Mouse (Mus musculus) CH12.LX (cell line): Measurements from ENCODE around the gene Slamf6. TPM values are rescaled to one million over a fixed set of nuclear protein-coding genes. Genes with fewer than 3 reads are reported as not detected.

Experiments used
- DNase-seq: peaks from one replicate; pipeline ENCODE4 v3.0.0-alpha.2; 2013; ENCODE audit errors: extremely low read depth
- H3K27ac ChIP-seq: 2 replicates; pipeline ENCODE4 v1.5.1; 2012; ENCODE audit warnings: low read depth, mild to moderate bottlenecking, control low read depth, moderate library complexity; ENCODE audit not compliant: insufficient read depth
- H3K27me3 ChIP-seq: replicated peaks from 2 replicates; pipeline ENCODE3; 2012; ENCODE audit warnings: inconsistent platforms
- H3K36me3 ChIP-seq, 2 experiments: replicated peaks in 1 of 2; 2 replicates each; pipeline versions ENCODE3 to v1.6.1; 2012; ENCODE audit warnings: inconsistent platforms in 1 of 2, low read length in 1 of 2, mild to moderate bottlenecking in 1 of 2, mixed read lengths in 1 of 2, moderate library complexity in 1 of 2; ENCODE audit not compliant: control insufficient read depth in 1 of 2, insufficient read depth in 1 of 2
- H3K4me1 ChIP-seq, 2 experiments: 2 replicates each; pipeline ENCODE4 v1.6.1; 2012; ENCODE audit warnings: inconsistent platforms in 1 of 2, moderate library complexity in 1 of 2; ENCODE audit not compliant: insufficient read depth in 2 of 2, control insufficient read depth in 1 of 2
- H3K4me2 ChIP-seq: 2 replicates; pipeline ENCODE4 v1.6.1; 2012; ENCODE audit warnings: low read depth, mild to moderate bottlenecking, control low read depth; ENCODE audit not compliant: poor library complexity, insufficient read depth, severe bottlenecking
- H3K4me3 ChIP-seq, 3 experiments: fragments of 150-350 bp in 1 of 3; sonication (generic) in 1 of 3; replicated peaks in 1 of 3; 2 replicates each; pipeline versions ENCODE3 to v1.5.1; 2011 to 2012; ENCODE audit warnings: low read depth in 2 of 3, low read length in 2 of 3, mild to moderate bottlenecking in 2 of 3, moderate library complexity in 2 of 3, control low read depth in 1 of 3, improper control_type of control experiment in 1 of 3, inconsistent platforms in 1 of 3, mixed read lengths in 1 of 3; ENCODE audit not compliant: poor library complexity in 1 of 3
- H3K79me2 ChIP-seq: replicated peaks from 2 replicates; pipeline ENCODE4 v1.6.1; 2012; ENCODE audit warnings: mild to moderate bottlenecking, moderate library complexity; ENCODE audit not compliant: control insufficient read depth, poor library complexity, insufficient read depth, severe bottlenecking; ENCODE audit errors: extremely low read depth
- H3K9ac ChIP-seq: 2 replicates; pipeline ENCODE4 v1.6.1; 2012; ENCODE audit warnings: low read depth, mild to moderate bottlenecking, control low read depth, moderate library complexity; ENCODE audit not compliant: insufficient read depth
- H3K9me3 ChIP-seq: replicated peaks from 2 replicates; pipeline ENCODE3; 2012; ENCODE audit warnings: low read length, inconsistent platforms, mixed read lengths
- BHLHE40 ChIP-seq: IDR thresholded peaks from 2 replicates; pipeline ENCODE4 v1.6.1; 2011; ENCODE audit warnings: mild to moderate bottlenecking, low read depth, low read length, improper control_type of control experiment
- CHD1 ChIP-seq: IDR thresholded peaks from 2 replicates; pipeline ENCODE4 v1.6.1; 2012; ENCODE audit warnings: low read depth, low read length, improper control_type of control experiment, inconsistent platforms
- CHD2 ChIP-seq: IDR thresholded peaks from 2 replicates; pipeline ENCODE4 v1.6.1; 2011; ENCODE audit warnings: low read length, improper control_type of control experiment
- CTCF ChIP-seq, 2 experiments: IDR thresholded peaks in 1 of 2; conservative IDR thresholded peaks in 1 of 2; 2 replicates each; pipeline ENCODE4 v1.5.1; 2011 to 2012; ENCODE audit warnings: low read depth in 2 of 2, low read length in 2 of 2, improper control_type of control experiment in 1 of 2, inconsistent platforms in 1 of 2, mild to moderate bottlenecking in 1 of 2, moderate library complexity in 1 of 2
- E2F4 ChIP-seq: IDR thresholded peaks from 2 replicates; pipeline ENCODE4 v1.6.1; 2011; ENCODE audit warnings: low read depth, low read length, improper control_type of control experiment; ENCODE audit not compliant: insufficient replicate concordance
- ELF1 ChIP-seq: IDR thresholded peaks from 2 replicates; pipeline ENCODE4 v1.6.1; 2014; ENCODE audit warnings: low read depth, mild to moderate bottlenecking, inconsistent platforms, low read length, improper control_type of control experiment
- EP300 ChIP-seq: IDR thresholded peaks from 2 replicates; pipeline ENCODE4 v1.6.1; 2011; ENCODE audit warnings: low read length, improper control_type of control experiment
- ETS1 ChIP-seq: conservative IDR thresholded peaks from 2 replicates; pipeline ENCODE4 v1.6.1; 2012; ENCODE audit warnings: low read depth, mild to moderate bottlenecking, inconsistent platforms, low read length, improper control_type of control experiment, moderate library complexity
- GABPA ChIP-seq: IDR thresholded peaks from 2 replicates; pipeline ENCODE4 v1.6.1; 2012; ENCODE audit warnings: low read depth, low read length, improper control_type of control experiment, inconsistent platforms; ENCODE audit not compliant: insufficient replicate concordance
- HCFC1 ChIP-seq: IDR thresholded peaks from 2 replicates; pipeline ENCODE4 v1.6.1; 2012; ENCODE audit warnings: low read depth, mild to moderate bottlenecking, inconsistent platforms, low read length, improper control_type of control experiment
- IRF4 ChIP-seq: IDR thresholded peaks from 2 replicates; pipeline ENCODE4 v1.6.1; 2014; ENCODE audit warnings: low read depth, mild to moderate bottlenecking, inconsistent platforms, low read length, improper control_type of control experiment
- JUN ChIP-seq: IDR thresholded peaks from 2 replicates; pipeline ENCODE4 v1.6.1; 2011; ENCODE audit warnings: low read depth, mild to moderate bottlenecking, low read length, improper control_type of control experiment, moderate library complexity; ENCODE audit not compliant: insufficient read depth
- JUND ChIP-seq: conservative IDR thresholded peaks from 2 replicates; pipeline ENCODE4 v1.6.1; 2011; ENCODE audit warnings: low read depth, low read length, improper control_type of control experiment
- KAT2A ChIP-seq: IDR thresholded peaks from 2 replicates; pipeline ENCODE4 v1.6.1; 2012; ENCODE audit warnings: low read length, improper control_type of control experiment, inconsistent platforms; ENCODE audit not compliant: insufficient replicate concordance
- MAFK ChIP-seq: IDR thresholded peaks from 2 replicates; pipeline ENCODE4 v1.6.1; 2011; ENCODE audit warnings: low read length, improper control_type of control experiment; ENCODE audit not compliant: insufficient replicate concordance
- MAX ChIP-seq: IDR thresholded peaks from 2 replicates; pipeline ENCODE4 v1.6.1; 2011; ENCODE audit warnings: low read length, improper control_type of control experiment
- MAZ ChIP-seq: IDR thresholded peaks from 2 replicates; pipeline ENCODE4 v1.6.1; 2012; ENCODE audit warnings: low read depth, mild to moderate bottlenecking, inconsistent platforms, low read length, improper control_type of control experiment, moderate library complexity
- MEF2A ChIP-seq: IDR thresholded peaks from 2 replicates; pipeline ENCODE4 v1.6.1; 2014; ENCODE audit warnings: low read depth, mild to moderate bottlenecking, inconsistent platforms, low read length, improper control_type of control experiment, borderline replicate concordance
- MXI1 ChIP-seq: IDR thresholded peaks from 2 replicates; pipeline ENCODE4 v1.6.1; 2011; ENCODE audit warnings: mild to moderate bottlenecking, low read depth, low read length, improper control_type of control experiment
- MYC ChIP-seq: IDR thresholded peaks from 2 replicates; pipeline ENCODE4 v1.6.1; 2011; ENCODE audit warnings: low read depth, mild to moderate bottlenecking, improper control_type of control experiment, low read length
- NELFE ChIP-seq: IDR thresholded peaks from 2 replicates; pipeline ENCODE4 v1.6.1; 2011; ENCODE audit warnings: low read depth, low read length, improper control_type of control experiment
- NRF1 ChIP-seq: IDR thresholded peaks from 2 replicates; pipeline ENCODE4 v1.6.1; 2014; ENCODE audit warnings: low read depth, mild to moderate bottlenecking, inconsistent platforms, low read length, improper control_type of control experiment, moderate library complexity
- PAX5 ChIP-seq: IDR thresholded peaks from 2 replicates; pipeline ENCODE4 v1.6.1; 2012; ENCODE audit warnings: low read length, inconsistent platforms, mixed read lengths
- POLR2A ChIP-seq: IDR thresholded peaks from 2 replicates; pipeline ENCODE4 v1.6.1; 2011; ENCODE audit warnings: low read depth, mild to moderate bottlenecking, improper control_type of control experiment, low read length
- POLR2AphosphoS2 ChIP-seq: IDR thresholded peaks from 2 replicates; pipeline ENCODE4 v1.6.1; 2011; ENCODE audit warnings: low read depth, low read length, improper control_type of control experiment
- RAD21 ChIP-seq: IDR thresholded peaks from 2 replicates; pipeline ENCODE4 v1.6.1; 2011; ENCODE audit warnings: low read depth, mild to moderate bottlenecking, low read length, improper control_type of control experiment, moderate library complexity
- RCOR1 ChIP-seq: conservative IDR thresholded peaks from 2 replicates; pipeline ENCODE4 v1.6.1; 2012; ENCODE audit warnings: low read depth, mild to moderate bottlenecking, inconsistent platforms, low read length, improper control_type of control experiment
- SIN3A ChIP-seq: IDR thresholded peaks from 2 replicates; pipeline ENCODE4 v1.6.1; 2012; ENCODE audit warnings: low read length, improper control_type of control experiment, inconsistent platforms
- SMC3 ChIP-seq: IDR thresholded peaks from 2 replicates; pipeline ENCODE4 v1.6.1; 2011; ENCODE audit warnings: low read depth, low read length, improper control_type of control experiment
- TBP ChIP-seq: conservative IDR thresholded peaks from 2 replicates; pipeline ENCODE4 v1.6.1; 2011; ENCODE audit warnings: low read depth, low read length, improper control_type of control experiment
- TCF12 ChIP-seq: IDR thresholded peaks from 2 replicates; pipeline ENCODE4 v1.6.1; 2014; ENCODE audit warnings: low read depth, mild to moderate bottlenecking, inconsistent platforms, low read length, improper control_type of control experiment
- UBTF ChIP-seq: IDR thresholded peaks from 2 replicates; pipeline ENCODE4 v1.6.1; 2012; ENCODE audit warnings: low read depth, mild to moderate bottlenecking, inconsistent platforms, low read length, improper control_type of control experiment, moderate library complexity
- USF1 ChIP-seq: IDR thresholded peaks from 2 replicates; pipeline ENCODE4 v1.6.1; 2014; ENCODE audit warnings: low read depth, mild to moderate bottlenecking, inconsistent platforms, low read length, improper control_type of control experiment
- USF2 ChIP-seq: conservative IDR thresholded peaks from 2 replicates; pipeline ENCODE4 v1.6.1; 2011; ENCODE audit warnings: low read depth, low read length, improper control_type of control experiment
- ZC3H11A ChIP-seq: IDR thresholded peaks from 2 replicates; pipeline ENCODE4 v1.6.1; 2012; ENCODE audit warnings: low read depth, mild to moderate bottlenecking, inconsistent platforms, low read length, improper control_type of control experiment
- ZKSCAN1 ChIP-seq: IDR thresholded peaks from 2 replicates; pipeline ENCODE4 v1.6.1; 2012; ENCODE audit warnings: low read depth, inconsistent platforms, low read length, improper control_type of control experiment, borderline replicate concordance
- ZMIZ1 ChIP-seq: IDR thresholded peaks from 2 replicates; pipeline ENCODE4 v1.6.1; 2012; ENCODE audit warnings: low read depth, mild to moderate bottlenecking, inconsistent platforms, low read length, improper control_type of control experiment
- ZNF384 ChIP-seq: IDR thresholded peaks from 2 replicates; pipeline ENCODE4 v1.6.1; 2012; ENCODE audit warnings: low read depth, low read length, improper control_type of control experiment, inconsistent platforms
- dilution Hi-C: fragments of 300-500 bp; cut with MboI; formaldehyde crosslinking; loops from 2 replicates; pipeline ENCODE4 v1.14.3; 2020; ENCODE audit warnings: low sequenced_read_pairs; ENCODE audit not compliant: extremely low pct_unique_long_range_greater_than_20kb, extremely low pct_ligation_motif_present
- in situ Hi-C: fragments of 300-500 bp; cut with MboI; formaldehyde crosslinking; loops from 3 replicates; pipeline ENCODE4 v1.14.3; 2019; ENCODE audit warnings: low sequenced_read_pairs, low pct_ligation_motif_present, low pct_unique_long_range_greater_than_20kb, mixed read lengths
- polyA plus RNA-seq: library from polyadenylated mRNA; unstranded; fragments of >175 nt; gene quantifications from 2 replicates; pipeline ENCODE4 v1.2.1, GENCODE M21; 2012; ENCODE audit warnings: low read depth; ENCODE audit not compliant: insufficient read length
- total RNA-seq, 2 experiments: library from RNA; depleted of rRNA; stranded (reverse); fragments of 300-350 nt in 1 of 2; fragments of >200 nt in 1 of 2; gene quantifications; 2 replicates each; pipeline ENCODE4 v1.2.3; 2012 to 2014

The Slamf6 gene
- total and polyA plus RNA-seq, 3 experiments = 50.9 to 180 (median 127) TPM

DNA sequence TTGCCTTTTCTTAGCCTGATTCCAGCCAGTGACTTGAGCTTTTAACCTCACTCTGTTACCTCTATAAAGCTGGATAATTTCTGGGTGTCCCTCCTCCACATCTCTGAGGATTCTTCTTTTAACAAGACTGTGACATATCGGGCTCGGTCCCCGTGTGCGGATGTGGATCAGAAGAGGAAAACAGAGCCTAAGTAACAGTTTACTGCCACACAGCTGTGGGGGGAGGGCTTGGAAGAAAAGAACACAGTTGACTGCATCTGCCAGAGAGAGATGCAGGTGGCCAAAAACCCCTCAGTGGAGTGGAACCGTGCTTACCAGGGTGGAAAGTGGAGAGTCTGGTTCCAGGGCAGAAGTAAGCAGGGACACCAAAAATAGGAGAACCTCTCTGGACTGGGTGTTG, 1.9 kb downstream of the Slamf6 start:
- H3K9ac ChIP-seq = peak overlapping the region; percentile 59
- dilution Hi-C loops = no loop called here
- no peaks in the 10 kb centered on the region for H3K27me3 ChIP-seq
- TF ChIP-seq RCOR1 = no peak
- peak; percentile 76; the same call in 1 of the 2 replicates for TF ChIP-seq CHD1
- TF ChIP-seq USF2 = no peak
- peak; percentile 74 for TF ChIP-seq MAFK
- TF ChIP-seq MYC = peak; percentile 49
- peak; percentile 32; the same call in 1 of the 2 replicates for TF ChIP-seq SMC3
- TF ChIP-seq BHLHE40 = peak; percentile 83
- peak; percentile 86 for TF ChIP-seq ETS1
- no peak for TF ChIP-seq ZKSCAN1
- no peak for TF ChIP-seq ZC3H11A
- TF ChIP-seq IRF4 = peak; percentile 76
- TF ChIP-seq ZMIZ1 = 0 out of 2 replicates have a peak, but pooled peaks have one; percentile 26
- TF ChIP-seq E2F4 = no peak
- TF ChIP-seq TBP = 0 out of 2 replicates have a peak, but pooled peaks have one; percentile 21
- TF ChIP-seq SIN3A = peak; percentile 96
- peak; percentile 79; the same call in 1 of the 2 replicates for TF ChIP-seq MAX
- no peak for TF ChIP-seq PAX5
- no peak for TF ChIP-seq GABPA
- TF ChIP-seq JUN = 0 out of 2 replicates have a peak, but pooled peaks have one; percentile 21
- 0 out of 2 replicates have a peak, but pooled peaks have one; percentile 26 for TF ChIP-seq HCFC1
- TF ChIP-seq NRF1 = 0 out of 2 replicates have a peak, but pooled peaks have one; percentile 12
- TF ChIP-seq UBTF = no peak
- peak; percentile 44; the same call in 1 of the 2 replicates for TF ChIP-seq JUND
- peak; percentile 59 for TF ChIP-seq POLR2A
- TF ChIP-seq RAD21 = no peak; the same call in none of the 2 replicates
- TF ChIP-seq KAT2A = 0 out of 2 replicates have a peak, but pooled peaks have one; percentile 53
- peak; percentile 79; the same call in 1 of the 2 replicates for TF ChIP-seq MXI1
- TF ChIP-seq ELF1 = peak; percentile 54
- 0 out of 2 replicates have a peak, but pooled peaks have one; percentile 65 for TF ChIP-seq POLR2AphosphoS2
- TF ChIP-seq MAZ = peak; percentile 82
- TF ChIP-seq EP300 = peak; percentile 89
- no peak for TF ChIP-seq CTCF (conservative IDR thresholded peaks at IDR 0.05 in 1 of 2, IDR thresholded peaks at IDR 0.05 in 1 of 2; ENCODE audit: low read depth in 2 of 2, low read length in 2 of 2)
- no peak; the same call in 1 of the 2 replicates for TF ChIP-seq NELFE
- TF ChIP-seq CHD2 = peak; percentile 91
- peak; percentile 96 for TF ChIP-seq TCF12
- 0 out of 2 replicates have a peak, but pooled peaks have one; percentile 30 for TF ChIP-seq ZNF384
- TF ChIP-seq MEF2A = peak; percentile 86
- TF ChIP-seq USF1 = no peak
- TF ChIP-seq, all 38 proteins: peak for 26
- Histone ChIP-seq H3K4me1 (peaks cover 6 to 39% of the 10 kb centered on the region in 2 experiments; a peak in 3 of 4 replicates), H3K4me2 (peak overlapping the region; percentile 93), H3K4me3 (peak overlapping the region; percentile 63 to 74 (median 64)), H3K36me3 (peaks cover 8 to 20% of the 10 kb centered on the region in 2 experiments), H3K27ac (peak overlapping the region; percentile 91), H3K9me3 (peaks cover 12% of the 10 kb centered on the region), H3K79me2 (peaks cover 32% of the 10 kb centered on the region)
- in situ Hi-C loops = loop anchor here (5.0 kb wide), 1 partner anchor 77 kb away; no protein-coding TSS in a partner anchor
- DNase-seq = peak; percentile 88
